Mouse (Mus musculus): ENCODE measurements around the gene Glp1r. TPM values are rescaled to one million over a fixed set of nuclear protein-coding genes. Genes with fewer than 3 reads are reported as not detected.

Gene Glp1r
- total RNA-seq, 4 experiments from 2014 or later: not detected

DNA sequence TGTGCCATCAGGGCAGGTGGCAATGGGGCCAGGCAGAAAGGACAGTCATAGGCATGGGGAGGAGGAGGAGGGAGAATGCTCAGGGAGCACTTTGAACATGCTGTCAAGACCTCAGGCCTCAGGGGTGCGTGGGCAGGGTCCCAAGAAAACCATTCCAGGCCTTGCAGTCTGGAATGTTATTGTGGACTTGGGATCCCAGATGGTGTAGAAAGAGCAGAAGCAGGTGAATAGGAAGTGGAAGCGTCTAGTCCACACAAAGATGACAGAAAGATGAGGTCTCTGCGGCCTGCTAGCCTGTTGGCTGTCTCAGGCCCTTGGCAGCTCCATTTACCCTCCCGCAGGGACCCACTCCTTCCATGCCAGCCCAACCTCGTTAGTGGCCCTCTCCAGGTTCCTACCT lies 10.9 kb downstream of the Glp1r start:
- DNase-seq (ENCODE audit: low spot score in 2 of 2): no peak

DNA sequence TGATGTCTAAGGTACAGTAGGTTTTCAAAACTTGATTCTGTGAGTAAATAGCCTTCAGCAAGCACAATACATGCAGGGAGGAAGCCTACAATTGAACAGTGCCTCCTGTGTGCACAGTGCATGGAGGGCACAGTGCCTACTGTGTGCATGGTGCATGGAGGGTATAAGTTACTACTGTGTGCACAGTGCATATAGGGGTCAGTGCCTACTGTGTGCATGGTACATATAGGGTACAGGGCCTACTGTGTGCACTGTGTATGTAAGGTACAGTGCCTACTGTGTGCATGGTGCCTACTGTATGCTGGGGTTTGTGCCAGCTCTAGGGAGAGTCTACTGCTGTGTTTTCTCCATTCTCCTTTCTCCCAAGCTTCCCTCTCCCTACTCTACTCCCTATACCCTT lies 12.6 kb downstream of the Glp1r start:
- no peak for DNase-seq (ENCODE audit: low spot score in 2 of 2)

DNA sequence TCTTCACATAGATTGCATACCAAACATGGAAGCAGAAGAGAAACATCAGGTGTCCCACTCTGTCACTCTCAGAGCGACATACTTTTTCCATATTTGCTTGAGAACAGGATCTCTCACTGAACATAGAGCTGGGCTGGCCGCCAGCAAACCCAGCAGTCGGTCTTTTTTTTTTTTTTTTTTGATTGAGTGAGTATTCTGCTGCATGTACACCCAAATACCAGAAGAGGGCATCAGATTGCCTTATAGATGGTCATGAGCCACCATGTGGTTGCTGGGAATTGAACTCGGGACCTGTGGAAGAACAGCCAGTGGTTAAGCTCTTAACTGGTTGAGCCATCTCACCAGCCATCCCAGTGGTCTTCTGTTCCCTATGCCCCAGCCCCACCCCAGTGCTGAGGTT lies 21.9 kb downstream of the Glp1r start:
- DNase-seq (ENCODE audit: low spot score in 2 of 2): no peak

DNA sequence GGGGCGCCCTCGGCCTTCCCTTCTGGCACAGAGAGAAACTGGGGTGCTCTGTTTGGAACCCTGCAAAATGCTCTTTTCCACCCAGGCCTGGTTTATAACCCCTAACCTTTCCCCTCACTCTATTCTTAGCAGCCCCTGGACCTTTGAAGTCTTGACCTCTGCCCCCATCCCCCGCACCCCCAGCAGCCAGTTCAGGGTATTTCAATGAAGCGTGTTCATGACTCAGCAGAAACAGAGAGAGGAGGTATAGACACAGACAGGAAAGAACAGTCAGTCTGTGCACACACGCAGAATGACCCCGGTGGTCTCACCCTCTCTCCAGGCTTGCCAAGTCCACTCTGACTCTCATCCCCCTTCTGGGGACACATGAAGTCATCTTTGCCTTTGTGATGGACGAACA lies 29.2 kb downstream of the Glp1r start:
- no peak for DNase-seq (ENCODE audit: low spot score in 2 of 2)

DNA sequence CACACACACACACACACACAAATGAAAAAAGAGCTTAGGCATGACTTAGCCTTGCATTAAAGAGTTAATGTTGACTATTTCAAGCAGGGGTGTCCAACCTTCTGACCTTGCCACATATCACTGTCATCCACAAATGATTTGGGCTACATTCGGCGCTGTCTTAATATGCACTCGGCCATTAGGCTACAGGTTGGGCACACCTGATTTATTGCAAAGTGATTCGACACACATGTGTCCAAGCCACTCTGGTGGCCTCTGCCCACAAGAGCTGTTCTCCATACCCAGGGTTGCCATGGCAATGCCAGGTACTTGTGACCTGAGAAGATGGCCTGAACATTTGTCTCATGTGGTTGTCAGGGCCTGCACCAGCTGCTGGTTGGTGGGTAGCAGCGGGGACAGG lies 31.2 kb downstream of the Glp1r start:
- no peak for DNase-seq (ENCODE audit: low spot score in 2 of 2)

DNA sequence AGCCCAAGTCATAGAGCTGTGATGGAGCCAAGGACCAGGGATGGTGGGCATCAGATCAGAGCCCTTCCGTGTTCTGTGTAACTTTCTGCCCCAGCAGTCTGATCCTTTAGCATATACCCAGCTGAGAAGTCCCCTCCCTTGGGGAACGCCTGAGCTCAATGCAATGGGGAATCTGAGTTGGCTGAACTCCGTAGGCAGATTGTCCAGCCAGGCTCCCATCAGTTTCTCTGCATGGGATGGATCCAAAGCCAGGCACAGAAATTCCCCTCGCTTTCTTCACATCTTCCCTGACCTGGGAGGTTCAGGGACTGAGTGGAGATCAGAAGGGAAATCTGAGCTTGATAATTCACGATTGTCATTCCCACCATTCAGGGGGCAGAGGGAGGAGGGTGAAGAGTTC lies 33.7 kb downstream of the Glp1r start:
- DNase-seq (ENCODE audit: low spot score in 2 of 2): no peak

DNA sequence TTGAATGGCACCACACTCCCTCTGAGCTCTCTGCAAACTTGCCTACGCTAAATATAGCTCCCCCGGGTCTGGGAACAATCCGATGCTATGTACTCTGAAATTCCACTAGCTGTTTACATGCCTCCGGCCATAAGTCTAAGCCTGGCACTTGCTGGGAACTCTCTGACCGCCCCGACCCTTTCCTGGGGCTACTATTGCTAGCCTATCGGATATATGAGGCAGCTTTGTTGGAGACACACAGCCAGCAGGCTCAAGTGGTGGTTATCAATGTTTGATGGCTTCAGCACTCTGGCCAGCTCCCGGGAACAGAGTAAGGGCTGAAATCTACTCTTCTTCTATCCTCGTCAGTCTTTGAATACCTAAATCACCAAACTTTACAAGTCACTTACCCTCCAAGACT lies 36.9 kb downstream of the Glp1r start:
- no peak for DNase-seq (ENCODE audit: low spot score in 2 of 2)

DNA sequence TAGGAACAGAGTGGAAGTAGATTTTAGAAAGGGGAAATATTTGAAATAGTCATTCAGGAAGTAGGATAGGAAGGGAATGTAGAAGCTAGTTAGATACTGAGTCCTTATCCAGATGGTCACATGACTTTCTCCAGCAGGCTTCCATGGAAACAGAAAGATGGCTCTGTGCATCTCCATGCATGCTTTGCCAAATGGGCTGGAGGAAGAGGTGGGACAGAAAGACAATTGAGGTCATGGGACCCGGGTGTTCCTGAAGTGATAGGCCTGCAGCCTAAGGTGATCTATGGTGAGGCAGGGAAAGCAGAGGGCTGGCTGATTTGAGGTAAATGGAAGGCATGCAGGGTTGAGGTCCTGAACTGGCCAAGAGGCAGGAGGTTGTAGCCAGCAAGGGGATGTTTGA lies 46.8 kb downstream of the Glp1r start:
- DNase-seq (ENCODE audit: low spot score in 2 of 2): no peak

DNA sequence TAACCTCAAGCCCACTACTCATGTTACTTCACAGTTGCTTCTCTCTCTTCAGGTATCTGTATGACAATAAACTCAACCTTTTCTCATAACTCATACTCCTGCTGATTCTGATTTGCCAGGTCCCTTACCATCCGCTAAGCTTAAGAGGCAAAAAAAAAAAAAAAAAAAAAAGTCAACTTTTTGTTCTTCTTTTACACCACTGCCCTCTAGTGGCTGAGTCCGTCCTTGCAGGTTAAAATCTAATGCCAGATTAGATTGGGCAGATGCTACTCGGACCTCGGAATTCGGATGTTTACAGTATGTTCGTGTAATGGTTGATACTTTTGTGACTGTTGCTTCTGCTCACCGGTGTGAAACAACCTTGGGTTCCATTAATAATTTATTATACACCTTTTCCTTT lies 49.2 kb downstream of the Glp1r start:
- DNase-seq (ENCODE audit: low spot score in 2 of 2): peak in 1 of 2 experiments; percentile 21

DNA sequence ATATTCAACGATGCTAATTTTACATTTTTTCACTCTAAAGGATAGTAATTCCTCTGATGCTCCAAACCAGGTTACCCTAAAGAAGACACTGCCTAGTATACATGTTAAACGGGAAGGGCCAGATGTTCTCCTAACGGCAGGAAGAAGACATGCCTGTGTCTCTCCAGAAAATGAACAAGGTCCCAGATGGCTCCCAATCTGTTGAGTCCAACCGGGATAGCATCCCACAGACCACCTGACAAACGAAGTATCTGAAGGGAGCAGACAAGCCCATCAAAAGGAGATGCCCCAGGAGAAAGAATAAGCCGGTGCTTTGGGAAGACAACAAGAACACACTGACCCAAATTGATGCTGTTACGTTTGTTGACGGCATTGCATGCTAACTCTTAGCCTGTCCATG lies 50.0 kb downstream of the Glp1r start:
- DNase-seq (ENCODE audit: low spot score in 2 of 2): no peak

DNA sequence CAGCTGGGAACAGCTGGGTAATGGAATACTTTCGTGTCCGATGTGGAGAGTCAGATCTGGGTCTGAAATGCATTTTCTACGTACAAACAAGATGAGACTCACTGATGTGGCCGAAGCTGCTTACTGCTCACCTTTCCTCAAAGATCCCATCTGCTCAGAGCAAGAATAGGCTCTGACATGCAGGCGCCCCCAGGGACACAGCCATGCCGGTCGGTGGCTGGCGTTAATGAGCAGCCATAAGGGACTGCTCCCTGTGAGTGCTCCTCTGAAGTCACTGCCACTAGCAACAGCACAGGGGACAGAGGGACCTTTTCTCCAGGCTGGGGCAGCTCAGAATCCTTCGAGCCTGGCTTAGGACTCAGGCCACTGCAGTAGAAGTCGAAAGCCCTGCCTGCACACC lies 52.7 kb downstream of the Glp1r start, which contains the start of gene Umodl1:
Gene Umodl1 (plus strand): TSS at position 301 of the 400 bp plus-strand sequence.
- DNase-seq (ENCODE audit: low spot score in 2 of 2): no peak

DNA sequence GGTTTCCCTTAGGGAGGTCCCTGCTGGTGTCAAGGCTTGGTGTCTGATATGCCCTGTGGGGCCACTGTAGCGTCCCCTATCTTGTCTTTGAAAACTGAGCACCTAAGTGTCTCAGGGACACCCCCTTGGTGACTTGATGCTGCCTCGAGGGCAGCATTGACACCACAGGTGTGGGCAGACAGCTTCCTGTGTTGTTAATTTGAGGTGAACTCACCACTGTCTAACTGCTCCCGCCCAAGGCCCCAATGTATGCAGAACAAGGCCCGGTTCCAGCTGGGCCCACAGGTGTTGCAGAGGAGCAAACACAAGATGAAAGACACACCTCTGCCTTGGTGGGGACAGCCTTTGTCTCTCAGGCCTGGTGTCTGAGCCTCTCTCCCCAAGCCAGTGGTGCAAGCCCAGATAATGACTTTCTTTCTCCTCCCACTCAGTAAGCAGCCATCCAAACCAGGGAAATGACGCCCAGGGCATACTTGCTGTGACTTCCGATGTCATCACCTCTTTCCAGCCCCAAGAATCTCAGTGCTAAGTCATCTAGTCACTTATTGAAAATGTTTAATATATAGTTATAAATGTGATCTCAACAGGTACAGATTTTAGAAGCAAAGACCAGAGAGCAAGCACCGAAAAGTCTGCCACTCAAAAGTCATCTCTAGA lies 60.4 kb downstream of the Glp1r start:
- no peak for DNase-seq (ENCODE audit: low spot score in 2 of 2)

DNA sequence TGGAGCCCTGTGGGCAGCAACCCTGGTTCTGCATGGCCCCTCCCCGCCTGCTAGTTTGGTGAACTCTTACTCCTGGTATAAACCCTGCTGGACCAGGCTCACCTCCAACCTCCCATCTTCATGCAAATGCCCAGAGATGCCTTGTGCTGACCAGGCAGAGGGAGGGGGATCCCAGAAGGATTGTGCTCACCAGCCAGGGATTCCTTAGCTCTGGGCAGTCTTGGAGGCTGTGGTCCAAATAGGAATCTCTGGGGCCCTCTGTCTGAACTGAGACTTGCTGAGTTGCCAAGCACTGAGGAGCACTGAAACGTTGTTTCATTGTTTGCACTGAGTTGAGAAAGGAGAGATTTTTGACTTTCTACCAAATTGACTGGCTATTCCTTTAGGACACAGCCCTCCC lies 61.3 kb downstream of the Glp1r start:
- no peak for DNase-seq (ENCODE audit: low spot score in 2 of 2)

DNA sequence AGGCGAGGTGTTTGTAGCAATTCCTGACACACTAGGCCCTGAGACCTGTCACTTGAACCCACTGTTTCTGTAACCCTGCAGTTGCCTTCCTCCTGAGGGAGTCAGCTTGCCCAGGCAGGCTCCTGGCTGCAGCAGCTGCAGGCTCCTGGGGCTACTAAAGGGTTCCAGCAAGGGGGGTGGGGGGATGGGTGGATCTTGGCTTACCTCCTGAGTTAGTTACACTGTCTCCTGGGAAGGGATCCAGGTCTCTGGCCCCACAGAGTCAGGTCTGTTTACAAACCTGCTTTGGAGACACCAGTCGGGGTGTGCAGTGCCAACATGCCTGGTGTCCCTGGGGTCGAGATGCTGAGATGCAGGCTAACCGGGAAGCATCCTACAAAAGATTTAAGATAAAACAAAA lies 68.4 kb downstream of the Glp1r start:
- peak; percentile 33 to 64 for DNase-seq (ENCODE audit: low spot score in 2 of 2)

DNA sequence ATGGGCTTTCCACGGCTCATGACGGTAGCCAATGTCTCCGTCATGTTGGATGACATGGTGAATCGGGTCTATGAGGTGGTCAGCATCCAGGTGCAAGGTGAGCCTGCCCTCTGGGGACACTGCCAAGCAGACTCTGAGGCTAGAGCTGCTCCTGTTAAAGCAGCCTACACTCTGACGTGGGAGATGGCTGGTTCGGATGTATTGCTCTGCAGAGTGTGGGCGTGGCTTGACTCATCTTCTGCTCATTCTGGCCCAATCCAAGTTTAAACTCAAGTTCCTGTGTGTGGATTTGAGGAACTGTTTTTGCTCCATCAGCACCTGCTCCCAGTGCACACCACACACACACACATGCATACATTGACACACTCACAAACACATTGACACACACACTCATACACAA lies 70.3 kb downstream of the Glp1r start:
- DNase-seq (ENCODE audit: low spot score in 2 of 2): no peak

DNA sequence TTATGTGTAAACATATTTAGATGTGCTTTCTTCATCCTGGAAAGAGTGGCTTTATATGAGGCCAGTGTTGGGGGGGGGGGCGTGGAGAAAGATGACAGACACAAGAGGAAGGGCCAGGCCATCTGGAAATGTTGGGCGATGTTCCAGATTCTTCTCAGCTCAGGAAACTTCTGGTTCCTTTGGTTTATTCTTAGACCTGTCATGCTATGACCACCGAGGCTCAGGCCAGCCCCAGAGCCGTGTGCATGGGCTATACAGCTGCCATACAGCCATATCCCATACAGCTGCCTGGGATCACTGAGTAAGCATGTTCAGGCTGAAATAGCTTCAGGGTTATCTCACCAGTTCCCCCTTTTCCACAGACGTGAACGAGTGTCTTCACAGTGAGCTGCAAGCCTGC lies 71.7 kb downstream of the Glp1r start:
- no peak for DNase-seq (ENCODE audit: low spot score in 2 of 2)

DNA sequence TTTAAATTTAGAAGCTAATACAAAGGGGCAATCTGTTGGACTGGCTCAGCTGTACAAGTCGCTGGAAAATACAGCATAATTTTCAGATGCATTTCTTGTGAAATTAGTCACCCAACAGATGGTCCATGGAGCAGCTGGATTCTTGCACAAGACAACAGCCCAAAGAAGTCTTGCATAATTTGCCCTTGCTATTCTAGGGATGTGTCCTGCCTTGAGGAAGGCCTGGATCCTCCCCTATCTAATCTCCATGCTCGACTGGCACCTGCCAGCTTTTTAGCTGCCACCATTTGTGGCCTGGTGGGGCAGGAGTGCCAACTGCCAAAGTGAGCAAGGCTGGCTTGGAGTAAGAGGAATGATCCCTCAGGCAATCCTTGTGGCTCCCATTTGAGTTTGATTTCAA lies 75.7 kb downstream of the Glp1r start:
- DNase-seq (ENCODE audit: low spot score in 2 of 2): no peak

DNA sequence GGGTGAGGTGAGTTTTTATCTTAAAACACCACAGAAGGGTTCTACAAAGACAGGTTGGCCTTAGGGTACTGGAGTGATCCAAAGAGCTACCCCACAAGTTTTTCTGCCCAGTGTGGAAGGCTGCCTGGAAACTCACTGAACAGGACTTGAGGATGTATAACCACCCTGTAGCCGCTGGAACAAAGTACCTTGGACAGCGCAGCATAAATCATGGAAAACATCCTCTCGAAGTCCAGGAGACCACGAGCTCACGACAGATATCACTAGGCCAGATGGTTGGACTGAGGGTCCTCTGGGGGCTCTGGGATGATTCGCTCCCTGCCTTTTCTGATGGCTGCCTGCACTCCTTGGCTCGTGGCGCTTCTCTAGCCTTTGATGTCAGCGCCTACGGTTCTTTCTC lies 76.9 kb downstream of the Glp1r start:
- no peak for DNase-seq (ENCODE audit: low spot score in 2 of 2)

DNA sequence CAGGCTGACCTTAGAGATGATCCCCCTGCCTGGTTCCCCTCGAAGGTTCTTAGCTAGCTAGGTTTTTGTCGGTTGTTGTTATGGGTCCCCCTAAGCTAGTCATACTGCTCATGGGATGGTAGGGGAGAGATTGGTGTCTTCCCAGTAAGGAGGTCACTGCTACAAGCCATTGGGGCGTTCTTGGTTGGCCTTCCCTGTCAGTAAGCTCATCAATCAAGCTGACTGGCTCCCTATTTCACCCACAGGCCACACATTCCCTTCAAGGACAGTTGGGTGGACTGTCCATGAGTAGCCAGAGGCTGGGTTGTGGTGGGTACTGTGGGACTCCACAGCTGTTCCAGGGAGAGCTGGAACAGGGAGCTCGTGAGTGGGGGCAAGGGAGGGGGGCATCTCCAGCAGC lies 81.9 kb downstream of the Glp1r start:
- no peak for DNase-seq (ENCODE audit: low spot score in 2 of 2)

DNA sequence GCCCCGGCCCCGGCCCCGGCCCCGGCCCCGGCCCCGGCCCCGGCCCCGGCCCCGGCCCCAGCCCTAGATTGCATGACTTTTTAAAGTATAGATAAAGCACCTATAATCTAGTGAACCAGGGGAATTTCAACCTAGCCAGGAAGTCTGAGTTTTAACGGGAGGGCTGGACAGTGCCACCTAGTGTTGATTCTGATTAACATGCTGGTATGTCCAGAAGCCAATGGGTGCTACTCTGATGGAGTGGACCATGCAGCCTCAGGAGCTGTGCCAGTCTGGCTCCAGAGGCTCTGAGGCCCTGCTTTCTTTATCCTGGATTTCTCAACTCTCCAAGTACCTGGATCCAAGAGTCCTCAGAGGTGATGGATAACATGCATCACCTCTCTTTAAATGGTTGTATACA lies 88.6 kb downstream of the Glp1r start:
- no peak for DNase-seq (ENCODE audit: low spot score in 2 of 2)
